Comparison of ENCODE assay signal across 11 mouse cellular contexts in the genomic region with DNA sequence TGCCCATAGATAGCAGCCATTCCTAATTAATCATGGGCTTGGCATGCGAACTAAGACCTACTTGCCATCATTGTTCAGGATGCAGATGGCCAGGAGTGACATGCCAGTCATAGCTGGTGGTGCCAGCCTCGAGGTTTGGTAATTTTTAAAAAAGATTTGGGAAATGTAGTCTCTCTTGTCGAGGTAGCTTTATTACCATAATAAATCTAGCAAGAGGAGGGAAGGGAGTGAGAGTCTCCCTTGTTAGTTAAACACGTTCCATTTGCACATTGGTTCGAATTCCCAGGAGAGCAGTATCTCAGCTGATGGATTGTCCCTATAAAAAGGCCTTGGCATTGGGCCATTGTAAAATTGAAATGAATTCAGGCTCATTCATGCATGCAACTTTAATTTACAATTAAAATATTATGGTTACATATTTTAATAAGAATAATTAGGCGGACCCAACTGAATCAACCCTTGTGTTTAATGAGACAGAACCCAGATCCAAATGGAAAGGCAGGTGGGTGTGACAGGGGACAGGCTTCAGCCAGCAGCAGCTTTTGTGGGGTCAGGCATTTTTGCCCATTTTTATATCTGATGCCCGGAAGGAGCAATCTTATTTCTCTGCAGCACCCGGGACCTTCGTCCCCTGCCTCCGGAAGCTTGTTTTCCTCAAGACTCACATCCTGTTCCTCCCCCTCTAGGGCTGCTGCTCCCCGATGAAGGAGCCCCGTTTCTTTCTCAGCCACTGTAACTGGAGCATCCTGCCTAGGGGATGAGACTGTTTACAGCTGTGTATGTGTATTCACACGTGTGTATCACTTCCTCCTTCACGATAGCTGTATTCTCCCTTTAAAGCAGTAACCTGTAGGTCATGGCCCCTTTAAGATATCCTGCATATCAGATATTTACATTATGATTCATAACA. TPM values are rescaled to one million over a fixed set of nuclear protein-coding genes. Genes with fewer than 3 reads are reported as not detected.
DNase-seq lines count a peak whose midpoint lies in the region; ATAC-seq and TF ChIP-seq lines count a peak whose summit lies in the region.
"Had no signal": no experiment of that assay in that cellular context is flagged by ENCODE, and none has a peak within 500 bp of the region (broad histone marks: within the 10 kb centered on the region; RNA-seq: fewer than 3 reads in every experiment).

No protein-coding gene starts in this region.

- TF ChIP-seq EP300 in heart, adult 2 months (IDR thresholded peaks at IDR 0.05; ENCODE audit: insufficient read depth, low read depth, low read length) = no peak

- no peak for TF ChIP-seq CTCF in heart, adult 2 months (IDR thresholded peaks at IDR 0.05)
- TF ChIP-seq CTCF in lung, embryonic 14.5 days (IDR thresholded peaks at IDR 0.05; ENCODE audit: low read depth) = no peak
- no peak for TF ChIP-seq CTCF in lung, adult 2 months (IDR thresholded peaks at IDR 0.05; ENCODE audit: insufficient read depth, low read length)

- DNase-seq in heart, adult 2 months = no peak
- DNase-seq in lung, embryonic 14.5 days = peak; percentile 37
- DNase-seq in lung, adult 2 months = no peak
- DNase-seq in spleen, postnatal 10 days (ENCODE audit: low spot score in 2 of 2) = no peak
- DNase-seq: kidney, adult 2 months; right cerebral cortex, postnatal 14 days had no signal

- no peaks in the 10 kb centered on the region for H3K36me3 ChIP-seq in heart, embryonic 15.5 days
- no peaks in the 10 kb centered on the region; the same call in 1 of the 2 replicates for H3K36me3 ChIP-seq in heart, adult 2 months (ENCODE audit: control insufficient read depth, insufficient read depth, low read length)
- no peaks in the 10 kb centered on the region for H3K36me3 ChIP-seq in lung, embryonic 14.5 days (ENCODE audit: insufficient read depth)
- no peaks in the 10 kb centered on the region for H3K36me3 ChIP-seq in forebrain, embryonic 15.5 days
- no peaks in the 10 kb centered on the region for H3K36me3 ChIP-seq in neural tube, embryonic 13.5 days
- H3K36me3 ChIP-seq: lung, embryonic 15.5 days; stomach, embryonic 15.5 days had no signal

- ATAC-seq in heart, embryonic 15.5 days (replicated peaks; ENCODE audit: insufficient number of reproducible peaks, insufficient read depth, low FRiP score, low read depth) = no peak
- ATAC-seq in lung, embryonic 14.5 days (ENCODE audit: insufficient read depth) = no peak
- ATAC-seq in forebrain, embryonic 15.5 days (replicated peaks) = peak; percentile 43; the same call in 1 of the 2 replicates
- ATAC-seq in neural tube, embryonic 13.5 days (ENCODE audit: low read depth) = peak; percentile 79

- no peak overlapping the region for H3K4me3 ChIP-seq in heart, embryonic 15.5 days
- H3K4me3 ChIP-seq in heart, adult 2 months = no peak overlapping the region
- H3K4me3 ChIP-seq in lung, embryonic 14.5 days (ENCODE audit: low read depth, low read length) = no peak overlapping the region
- no peak overlapping the region for H3K4me3 ChIP-seq in lung, adult 2 months (replicated peaks; ENCODE audit: extremely low read depth, low read depth, low read length)
- H3K4me3 ChIP-seq in forebrain, embryonic 15.5 days = no peak overlapping the region
- no peak overlapping the region for H3K4me3 ChIP-seq in neural tube, embryonic 13.5 days
- H3K4me3 ChIP-seq: lung, embryonic 15.5 days; stomach, embryonic 15.5 days had no signal

- no peak overlapping the region for H3K9ac ChIP-seq in heart, embryonic 15.5 days
- H3K9ac ChIP-seq in heart, adult 2 months (ENCODE audit: low read depth, low read length) = no peak overlapping the region
- H3K9ac ChIP-seq in lung, embryonic 14.5 days = no peak overlapping the region
- no peak overlapping the region for H3K9ac ChIP-seq in forebrain, embryonic 15.5 days (replicated peaks)
- peak overlapping the region; percentile 41; the same call in 1 of the 2 replicates for H3K9ac ChIP-seq in neural tube, embryonic 13.5 days
- H3K9ac ChIP-seq: lung, embryonic 15.5 days; stomach, embryonic 15.5 days had no signal

- no peaks in the 10 kb centered on the region for H3K9me3 ChIP-seq in heart, embryonic 15.5 days (replicated peaks)
- H3K9me3 ChIP-seq in lung, embryonic 14.5 days (ENCODE audit: low read depth, low read length) = no peaks in the 10 kb centered on the region
- H3K9me3 ChIP-seq in forebrain, embryonic 15.5 days = no peaks in the 10 kb centered on the region
- no peaks in the 10 kb centered on the region for H3K9me3 ChIP-seq in neural tube, embryonic 13.5 days
- H3K9me3 ChIP-seq: lung, embryonic 15.5 days; stomach, embryonic 15.5 days had no signal

- H3K27ac ChIP-seq in heart, embryonic 15.5 days = no peak overlapping the region
- H3K27ac ChIP-seq in heart, adult 2 months = no peak overlapping the region
- H3K27ac ChIP-seq in lung, embryonic 14.5 days (ENCODE audit: low read depth) = no peak overlapping the region
- H3K27ac ChIP-seq in forebrain, embryonic 15.5 days (replicated peaks) = peak overlapping the region; percentile 64
- peak overlapping the region; percentile 88 for H3K27ac ChIP-seq in neural tube, embryonic 13.5 days (replicated peaks)
- H3K27ac ChIP-seq: lung, embryonic 15.5 days; stomach, embryonic 15.5 days had no signal

- intact Hi-C loops in heart, adult 2 months (cut with DNase I) = no loop called here

- no peaks in the 10 kb centered on the region for H3K79me2 ChIP-seq in heart, adult 2 months (replicated peaks; ENCODE audit: control insufficient read depth, insufficient read depth, low read length)

- H3K4me2 ChIP-seq in heart, embryonic 15.5 days = 0 out of 2 replicates have a peak overlapping the region, but pooled peaks have one; percentile 10
- no peak overlapping the region for H3K4me2 ChIP-seq in lung, embryonic 14.5 days
- H3K4me2 ChIP-seq in forebrain, embryonic 15.5 days (replicated peaks) = no peak overlapping the region
- H3K4me2 ChIP-seq in neural tube, embryonic 13.5 days = peak overlapping the region; percentile 31
- H3K4me2 ChIP-seq: lung, embryonic 15.5 days; stomach, embryonic 15.5 days had no signal

- H3K27me3 ChIP-seq in heart, embryonic 15.5 days = no peaks in the 10 kb centered on the region
- H3K27me3 ChIP-seq in heart, adult 2 months (ENCODE audit: control insufficient read depth, insufficient read depth, low read length) = no peaks in the 10 kb centered on the region
- H3K27me3 ChIP-seq in lung, embryonic 14.5 days (ENCODE audit: insufficient read depth, low read length) = no peaks in the 10 kb centered on the region
- H3K27me3 ChIP-seq in forebrain, embryonic 15.5 days = no peaks in the 10 kb centered on the region
- H3K27me3 ChIP-seq in neural tube, embryonic 13.5 days = no peaks in the 10 kb centered on the region
- H3K27me3 ChIP-seq: lung, embryonic 15.5 days; stomach, embryonic 15.5 days had no signal

- WGBS in heart, embryonic 15.5 days = 59% methylated on average over 14 of the region's 14 CpGs
- WGBS in heart, adult 2 months = 51% methylated on average over 14 of the region's 14 CpGs
- WGBS in lung, embryonic 14.5 days = 48% methylated on average over 14 of the region's 14 CpGs
- WGBS in lung, adult 2 months = 44% methylated on average over 14 of the region's 14 CpGs
- 51% methylated on average over 14 of the region's 14 CpGs for WGBS in forebrain, embryonic 15.5 days
- 23% methylated on average over 14 of the region's 14 CpGs for WGBS in neural tube, embryonic 13.5 days

- TF ChIP-seq POLR2A in heart, adult 2 months (IDR thresholded peaks at IDR 0.05; ENCODE audit: insufficient read depth, low read depth, low read length) = no peak
- no peak for TF ChIP-seq POLR2A in lung, adult 2 months (IDR thresholded peaks at IDR 0.05; ENCODE audit: borderline replicate concordance, extremely low read depth, low read depth, low read length)

- H3K4me1 ChIP-seq in heart, embryonic 15.5 days (replicated peaks) = peaks cover 4% of the 10 kb centered on the region; the same call in 1 of the 2 replicates
- peaks cover 2% of the 10 kb centered on the region; the same call in 1 of the 2 replicates for H3K4me1 ChIP-seq in heart, adult 2 months (ENCODE audit: control insufficient read depth, insufficient read depth, low read length)
- H3K4me1 ChIP-seq in lung, embryonic 14.5 days (ENCODE audit: insufficient read depth) = no peaks in the 10 kb centered on the region
- H3K4me1 ChIP-seq in lung, adult 2 months (ENCODE audit: control insufficient read depth, insufficient read depth, low read length) = peaks cover 4% of the 10 kb centered on the region; the same call in 1 of the 2 replicates
- peaks cover 11% of the 10 kb centered on the region for H3K4me1 ChIP-seq in forebrain, embryonic 15.5 days
- peaks cover 20% of the 10 kb centered on the region for H3K4me1 ChIP-seq in neural tube, embryonic 13.5 days (replicated peaks)
- H3K4me1 ChIP-seq: stomach, embryonic 15.5 days had no signal

RNA-seq across cellular contexts. Expression of a gene that starts 43.3 kb away (rescaled TPM):
- 15.3 and 15.5 TPM in 2 replicates for polyA plus RNA-seq in heart, embryonic 15.5 days (2015; fragmentation: Nextera tagmentation; extraction: Ambion mirVana)
- 10 to 100 TPM; 10.8 to 11.4 TPM for total RNA-seq in heart, adult 2 months (2021)
- 3.9 and 6.5 TPM in 2 replicates for polyA plus RNA-seq in heart, adult 2 months (2012; rRNA removed)
- 11.3 and 14.2 TPM in 2 replicates for polyA plus RNA-seq in lung, embryonic 14.5 days (2014; fragmentation: Nextera tagmentation; extraction: Ambion mirVana)
- 2.6 and 4.0 TPM in 2 replicates for polyA plus RNA-seq in lung, adult 2 months (2012; rRNA removed)
- polyA plus RNA-seq in forebrain, embryonic 15.5 days (2015; fragmentation: Nextera tagmentation; extraction: Ambion mirVana) = 52.9 and 61.7 TPM in 2 replicates
- polyA plus RNA-seq in neural tube, embryonic 13.5 days (2015; fragmentation: Nextera tagmentation; extraction: Ambion mirVana) = 49.4 and 54.8 TPM in 2 replicates

Comparison
In these comparisons a context has a peak if more than half of its experiments do, and no peak if none do; other contexts are left out.
1. ATAC-seq: peak in forebrain, embryonic 15.5 days (single experiment) and neural tube, embryonic 13.5 days (single experiment); none in heart, embryonic 15.5 days (single experiment) and lung, embryonic 14.5 days (single experiment).
2. H3K27ac ChIP-seq: peak in forebrain, embryonic 15.5 days (single experiment) and neural tube, embryonic 13.5 days (single experiment); none in heart, embryonic 15.5 days (single experiment), heart, adult 2 months (single experiment) and lung, embryonic 14.5 days (single experiment).
3. H3K4me2 ChIP-seq: peak in heart, embryonic 15.5 days (single experiment) and neural tube, embryonic 13.5 days (single experiment); none in lung, embryonic 14.5 days (single experiment) and forebrain, embryonic 15.5 days (single experiment).